Mouse (Mus musculus): ENCODE measurements around the gene Rasa2.
"Not testable (repeated sequence)": the region's sequence is repeated elsewhere in the genome, so short reads cannot be mapped to it uniquely, and the experiment has no call there.

Gene Rasa2

GRCm38 (mm10) chr9:96583496-96583895, 47.9 kb downstream of the Rasa2 start:
- DNase-seq (ENCODE audit: low spot score in 2 of 2), result no peak

- DNase-seq (ENCODE audit: low spot score in 2 of 2), result no peak
Observed at GRCm38 (mm10) chr9:96583076-96583475, 48.3 kb downstream of the Rasa2 start.

- DNase-seq (ENCODE audit: low spot score in 2 of 2), result no peak
Observed at GRCm38 (mm10) chr9:96578190-96578589, 53.2 kb downstream of the Rasa2 start.

- no peak for DNase-seq (ENCODE audit: low spot score in 2 of 2)
Observed at GRCm38 (mm10) chr9:96577674-96578073, 53.7 kb downstream of the Rasa2 start.

- DNase-seq (ENCODE audit: low spot score in 2 of 2), result no peak
Observed at GRCm38 (mm10) chr9:96573252-96573651, 58.2 kb downstream of the Rasa2 start.

GRCm38 (mm10) chr9:96572754-96573153, 58.7 kb downstream of the Rasa2 start:
- no peak for DNase-seq (ENCODE audit: low spot score in 2 of 2)

GRCm38 (mm10) chr9:96566470-96566996, 64.9 kb downstream of the Rasa2 start:
- DNase-seq (ENCODE audit: low spot score in 2 of 2), result no peak

GRCm38 (mm10) chr9:96563501-96563900, 67.9 kb downstream of the Rasa2 start:
- no peak for DNase-seq (ENCODE audit: low spot score in 2 of 2)

- no peak for DNase-seq (ENCODE audit: low spot score in 2 of 2)
Observed at GRCm38 (mm10) chr9:96559148-96559547, 72.3 kb downstream of the Rasa2 start.

- DNase-seq (ENCODE audit: low spot score in 2 of 2), result no peak
Observed at GRCm38 (mm10) chr9:96558594-96558993, 72.8 kb downstream of the Rasa2 start.

- no peak for DNase-seq (ENCODE audit: low spot score in 2 of 2)
Observed at GRCm38 (mm10) chr9:96554095-96554494, 77.3 kb downstream of the Rasa2 start.

GRCm38 (mm10) chr9:96545410-96545809, 86.0 kb downstream of the Rasa2 start:
- DNase-seq (ENCODE audit: low spot score in 2 of 2), result no peak

- peak in 1 of 2 experiments; percentile 20 for DNase-seq (ENCODE audit: low spot score in 2 of 2)
Observed at GRCm38 (mm10) chr9:96543643-96544640, 87.5 kb downstream of the Rasa2 start.

GRCm38 (mm10) chr9:96538916-96539315, 92.5 kb downstream of the Rasa2 start:
- DNase-seq (ENCODE audit: low spot score in 2 of 2), result no peak

GRCm38 (mm10) chr9:96537615-96537919, 93.8 kb downstream of the Rasa2 start:
- DNase-seq (ENCODE audit: low spot score in 2 of 2), result no peak

- no peak for DNase-seq (ENCODE audit: low spot score in 2 of 2)
Observed at GRCm38 (mm10) chr9:96536895-96537614, 94.4 kb downstream of the Rasa2 start.

- DNase-seq (ENCODE audit: low spot score in 2 of 2), result not testable (repeated sequence)
Observed at GRCm38 (mm10) chr9:96536093-96536492, 95.3 kb downstream of the Rasa2 start.

GRCm38 (mm10) chr9:96535431-96535830, 96.0 kb downstream of the Rasa2 start:
- no peak for DNase-seq (ENCODE audit: low spot score in 2 of 2)

GRCm38 (mm10) chr9:96534256-96534655, 97.2 kb downstream of the Rasa2 start:
- no peak for DNase-seq (ENCODE audit: low spot score in 2 of 2)

- DNase-seq (ENCODE audit: low spot score in 2 of 2), result no peak
Observed at GRCm38 (mm10) chr9:96533476-96533875, 97.9 kb downstream of the Rasa2 start.

- DNase-seq (ENCODE audit: low spot score in 2 of 2), result no peak
Observed at GRCm38 (mm10) chr9:96532531-96532930, 98.9 kb downstream of the Rasa2 start.

- peak in 1 of 2 experiments; percentile 21 for DNase-seq (ENCODE audit: low spot score in 2 of 2)
Observed at GRCm38 (mm10) chr9:96530674-96531081, 100.7 kb downstream of the Rasa2 start.

Data from urinary bladder, adult 18-20 months (tissue).